Mouse (Mus musculus) heart, adult 9 months (tissue): Measurements from ENCODE around the gene Arl6.

ENCODE experiments used
- DNase-seq, 2 experiments: peaks; one replicate each; pipeline ENCODE4 v3.0.0; 2022; ENCODE audit warnings: low spot score in 2 of 2

Arl6 gene

GRCm38 (mm10) chr16:59639102-59639691, at the start of gene Arl6:
Gene Arl6, minus strand, starts transcription at chr16:59639391.
- DNase-seq, result peak; percentile 91 to 94

GRCm38 (mm10) chr16:59685135-59685534, 45.9 kb upstream of the Arl6 start:
- no peak for DNase-seq

GRCm38 (mm10) chr16:59683434-59683833, 44.2 kb upstream of the Arl6 start:
- peak; percentile 10 to 23 for DNase-seq

- DNase-seq, result no peak
Measured at GRCm38 (mm10) chr16:59682216-59682891, 43.2 kb upstream of the Arl6 start.

GRCm38 (mm10) chr16:59666938-59667337, 27.7 kb upstream of the Arl6 start:
- DNase-seq, result no peak

- no peak for DNase-seq
Measured at GRCm38 (mm10) chr16:59643766-59644165, 4.6 kb upstream of the Arl6 start.

- no peak for DNase-seq
Measured at GRCm38 (mm10) chr16:59639985-59640384, 794 bp upstream of the Arl6 start.

- no peak for DNase-seq
Measured at GRCm38 (mm10) chr16:59634598-59634997, 4.6 kb downstream of the Arl6 start.

GRCm38 (mm10) chr16:59621554-59621953, 17.6 kb downstream of the Arl6 start:
- no peak for DNase-seq

GRCm38 (mm10) chr16:59617167-59617566, 22.0 kb downstream of the Arl6 start:
- peak in 1 of 2 experiments; percentile 50 for DNase-seq

GRCm38 (mm10) chr16:59615675-59616074, 23.5 kb downstream of the Arl6 start:
- DNase-seq, result no peak

- DNase-seq, result no peak
Measured at GRCm38 (mm10) chr16:59610750-59611149, 28.4 kb downstream of the Arl6 start.

GRCm38 (mm10) chr16:59604078-59604781, 35.0 kb downstream of the Arl6 start:
- DNase-seq, result no peak

GRCm38 (mm10) chr16:59600311-59601251, 38.6 kb downstream of the Arl6 start, which contains the start of gene Crybg3:
Gene Crybg3, minus strand, starts transcription at chr16:59600979.
- DNase-seq, result peak; percentile 85 to 89

- DNase-seq, result peak; percentile 42 to 46
Measured at GRCm38 (mm10) chr16:59599411-59600265, 39.6 kb downstream of the Arl6 start.

- no peak for DNase-seq
Measured at GRCm38 (mm10) chr16:59598997-59599396, 40.2 kb downstream of the Arl6 start.

- no peak for DNase-seq
Measured at GRCm38 (mm10) chr16:59597256-59597655, 41.9 kb downstream of the Arl6 start.

GRCm38 (mm10) chr16:59594714-59595113, 44.5 kb downstream of the Arl6 start:
- DNase-seq, result peak; percentile 37 to 58

- DNase-seq, result no peak
Measured at GRCm38 (mm10) chr16:59590790-59591189, 48.4 kb downstream of the Arl6 start.

- no peak for DNase-seq
Measured at GRCm38 (mm10) chr16:59588351-59589025, 50.7 kb downstream of the Arl6 start.
